Mouse (Mus musculus): Measurements from ENCODE around the gene Il1rap.

Il1rap gene

DNA sequence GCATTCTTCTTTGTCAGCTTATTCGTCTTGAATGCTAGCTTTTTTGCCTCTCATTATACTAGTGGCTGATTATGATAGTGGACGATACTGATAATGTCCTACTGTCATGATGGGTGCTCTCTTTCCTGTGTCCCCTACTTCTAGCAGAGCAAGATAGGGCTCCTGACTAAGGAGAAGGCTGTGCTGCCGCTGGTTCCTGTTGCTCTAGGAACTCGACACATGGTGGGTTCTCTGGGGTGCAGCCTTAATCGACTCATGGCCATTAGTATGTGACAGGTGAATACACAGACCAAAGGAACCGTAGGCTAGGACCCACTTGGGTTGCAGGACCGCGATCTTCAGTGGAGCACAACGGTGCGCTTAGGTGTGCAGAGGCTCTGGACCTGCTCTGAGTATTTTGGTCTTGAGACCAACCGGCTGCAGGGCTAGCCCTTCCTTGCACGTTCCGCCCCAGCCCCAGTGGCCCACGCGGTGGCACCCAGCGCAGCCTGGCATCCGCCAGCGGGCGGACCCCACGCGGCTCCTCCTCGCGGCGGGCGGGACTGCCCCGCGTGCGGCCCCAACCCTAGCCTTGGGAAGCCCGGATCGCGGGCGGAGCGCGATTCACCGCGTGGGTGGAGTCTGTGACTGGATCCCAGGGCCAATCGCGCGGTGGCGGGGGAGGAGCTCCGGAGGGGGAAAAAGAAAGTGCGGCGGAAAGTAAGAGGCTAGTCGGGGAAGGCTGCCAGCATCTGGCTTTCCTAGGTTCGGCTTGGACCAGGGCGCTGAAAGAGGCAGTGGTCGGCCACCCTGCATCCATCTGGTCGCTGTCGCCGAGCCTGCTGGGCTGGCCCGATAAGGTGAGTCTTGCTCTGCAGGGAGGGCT, at the start of gene Il1rap:
TSS of gene Il1rap (plus strand) at position 657 of the 865 bp plus-strand sequence.
- peak; percentile 96 to 97 for DNase-seq

DNA sequence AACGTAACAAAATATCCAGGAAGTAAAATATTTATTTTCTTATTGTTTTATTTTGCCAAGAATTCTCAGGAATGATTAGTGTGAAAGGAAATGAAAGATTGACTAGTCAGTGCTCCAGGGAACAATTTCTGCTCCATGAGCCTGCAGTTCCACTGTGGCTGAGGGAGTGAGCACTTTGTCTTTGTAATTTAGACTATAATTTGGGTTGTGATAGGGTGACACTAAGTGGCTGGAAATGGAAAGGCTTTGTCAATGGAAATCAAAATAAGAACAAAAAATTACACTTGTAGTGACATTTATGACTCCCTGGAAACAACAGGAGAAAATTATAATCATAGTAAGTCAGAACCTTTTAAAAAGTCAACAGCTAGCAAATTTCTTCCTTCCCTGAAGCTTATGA, 49.2 kb upstream of the Il1rap start:
- DNase-seq = no peak

GRCm38 (mm10) chr16:26546170-26546878, 35.2 kb upstream of the Il1rap start:
- DNase-seq = no peak

DNA sequence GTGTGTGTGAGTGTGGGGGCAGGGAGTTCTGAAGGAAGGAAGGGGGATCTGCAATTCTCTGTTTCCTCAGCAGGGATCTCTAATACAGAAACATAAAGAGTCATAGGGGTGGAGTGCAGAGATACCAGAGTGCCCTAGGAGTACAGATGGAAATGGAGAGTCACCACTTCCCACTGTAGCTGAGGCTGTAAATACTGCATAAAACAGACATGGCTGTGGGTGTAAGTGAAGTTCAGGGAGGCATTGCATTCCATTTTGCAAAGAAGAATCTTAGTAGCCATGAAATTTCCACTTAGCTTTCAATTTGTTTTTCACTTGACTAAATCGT, 34.7 kb upstream of the Il1rap start:
- DNase-seq = no peak

- no peak for DNase-seq
Observed at GRCm38 (mm10) chr16:26549221-26549620, 32.3 kb upstream of the Il1rap start.

DNA sequence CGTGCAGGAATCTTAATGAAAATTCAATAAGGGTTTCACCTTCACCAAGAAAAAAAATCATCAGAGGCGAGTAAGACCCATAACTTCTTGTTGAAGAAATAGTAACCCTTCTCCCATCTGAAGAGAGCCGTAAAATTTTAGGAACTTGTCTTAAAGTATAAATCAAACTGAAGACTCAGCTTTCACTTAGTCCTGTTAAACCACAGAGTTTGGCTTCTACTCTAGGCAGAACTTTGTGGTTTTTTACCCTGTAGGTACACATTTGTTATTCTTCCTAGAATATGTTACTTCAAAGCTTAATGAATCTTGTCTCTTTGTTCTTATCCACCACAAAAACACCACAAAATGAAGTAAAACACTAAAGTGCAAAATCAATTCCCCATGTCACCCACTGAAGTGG, 29.3 kb upstream of the Il1rap start:
- DNase-seq = no peak

GRCm38 (mm10) chr16:26558797-26559196, 22.7 kb upstream of the Il1rap start:
- DNase-seq = no peak

DNA sequence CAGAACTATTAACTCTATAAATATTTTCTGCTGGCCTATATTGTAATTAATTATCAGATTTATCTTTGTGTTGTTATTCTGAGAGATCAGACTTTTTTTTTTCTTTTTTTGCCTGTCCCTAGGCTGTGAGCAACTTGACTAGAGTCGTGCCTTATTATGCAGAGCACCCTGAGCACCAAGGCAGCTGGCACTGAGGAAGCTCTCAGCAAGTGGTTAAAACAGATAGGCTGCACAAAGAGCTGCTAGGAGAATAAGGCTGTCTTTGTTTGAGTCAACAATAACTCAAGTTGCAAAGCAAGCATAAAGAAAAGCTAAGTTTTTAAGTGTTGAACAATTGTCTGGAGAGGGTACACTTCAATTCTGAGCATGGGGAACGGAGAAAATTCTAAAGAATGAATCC, 19.8 kb upstream of the Il1rap start:
- no peak for DNase-seq

DNA sequence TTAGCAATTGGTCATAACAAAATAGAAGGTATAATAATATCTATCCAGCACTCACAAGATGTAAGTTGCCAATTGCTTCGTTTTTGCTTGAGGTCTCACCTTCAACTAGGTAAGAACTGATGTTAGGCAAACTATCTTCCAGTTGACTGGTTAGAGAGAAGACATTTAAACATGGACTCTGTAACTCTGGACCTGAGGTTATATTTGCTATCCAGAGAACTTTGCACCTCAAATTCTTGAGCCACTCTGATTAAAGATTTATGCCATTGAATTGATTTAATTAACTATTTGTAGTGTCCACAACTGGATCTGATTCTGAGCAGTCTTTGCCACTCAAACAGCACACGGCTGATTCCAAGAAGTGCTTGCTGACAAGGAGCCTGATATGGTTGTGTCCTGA, 18.7 kb upstream of the Il1rap start:
- DNase-seq = no peak

- no peak for DNase-seq
Observed at GRCm38 (mm10) chr16:26569387-26569978, 12.0 kb upstream of the Il1rap start.

DNA sequence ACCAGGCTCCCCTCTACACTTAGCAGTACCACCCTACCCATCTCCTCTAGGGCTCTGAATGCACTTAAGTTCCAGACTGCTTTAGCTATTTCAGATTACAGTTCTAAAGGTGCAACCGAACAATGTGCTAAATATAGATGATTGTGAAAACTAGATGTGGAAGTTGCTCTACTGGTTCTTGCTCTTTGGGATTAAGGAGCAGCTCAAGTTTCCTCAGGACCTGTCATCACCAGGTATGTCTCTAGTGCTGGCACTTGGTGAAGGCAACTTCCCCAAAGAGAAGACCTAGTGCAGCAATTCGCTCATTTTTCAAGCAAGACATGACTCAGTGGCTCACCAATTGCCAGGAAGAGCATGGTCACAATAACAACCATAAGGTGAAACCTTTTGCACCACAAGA, 9.7 kb upstream of the Il1rap start:
- DNase-seq = no peak

DNA sequence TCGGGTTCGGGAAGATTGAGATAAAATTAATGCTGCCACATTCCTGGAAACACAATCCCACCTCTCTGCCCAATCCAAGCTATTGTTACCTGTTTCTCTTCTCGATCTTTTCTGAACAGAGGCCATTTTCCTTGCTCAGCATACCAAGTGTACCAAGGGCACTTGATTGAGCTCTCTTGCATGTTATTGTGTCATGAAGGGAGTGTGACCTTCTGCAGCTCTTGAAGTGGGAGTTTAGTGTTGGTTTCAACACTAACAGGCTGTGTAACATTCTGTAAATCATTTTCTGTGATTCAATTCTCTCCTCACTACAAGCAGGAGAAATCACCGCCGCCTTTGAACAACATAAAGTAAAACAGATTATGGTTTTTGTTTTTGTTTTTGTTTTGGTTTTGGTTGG, 7.3 kb upstream of the Il1rap start:
- no peak for DNase-seq

GRCm38 (mm10) chr16:26581913-26582376, 441 bp downstream of the Il1rap start:
- peak in 1 of 2 experiments; percentile 46 for DNase-seq

DNA sequence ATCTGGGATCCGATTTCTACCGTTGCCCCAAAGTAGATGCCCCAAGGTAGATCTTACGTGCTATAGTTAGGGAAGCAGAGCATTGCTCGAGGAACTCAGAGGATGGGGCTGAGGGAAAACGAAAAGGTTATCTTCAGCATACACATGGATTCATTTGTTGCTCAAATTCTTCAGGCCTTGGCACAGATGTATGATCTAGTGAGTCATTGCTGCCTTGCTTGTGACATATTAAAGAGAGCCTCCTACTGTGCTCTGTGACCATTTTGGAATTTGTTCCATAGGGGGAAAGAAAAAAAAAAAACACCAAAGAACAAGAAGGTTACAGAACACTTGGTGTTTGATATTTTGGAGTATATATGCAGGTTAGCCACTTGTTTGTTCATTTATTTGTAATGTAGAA, 4.3 kb downstream of the Il1rap start:
- DNase-seq = no peak

- DNase-seq = peak; percentile 6 to 21
Observed at GRCm38 (mm10) chr16:26590897-26591570, 9.5 kb downstream of the Il1rap start.

GRCm38 (mm10) chr16:26596440-26596839, 14.9 kb downstream of the Il1rap start:
- no peak for DNase-seq

DNA sequence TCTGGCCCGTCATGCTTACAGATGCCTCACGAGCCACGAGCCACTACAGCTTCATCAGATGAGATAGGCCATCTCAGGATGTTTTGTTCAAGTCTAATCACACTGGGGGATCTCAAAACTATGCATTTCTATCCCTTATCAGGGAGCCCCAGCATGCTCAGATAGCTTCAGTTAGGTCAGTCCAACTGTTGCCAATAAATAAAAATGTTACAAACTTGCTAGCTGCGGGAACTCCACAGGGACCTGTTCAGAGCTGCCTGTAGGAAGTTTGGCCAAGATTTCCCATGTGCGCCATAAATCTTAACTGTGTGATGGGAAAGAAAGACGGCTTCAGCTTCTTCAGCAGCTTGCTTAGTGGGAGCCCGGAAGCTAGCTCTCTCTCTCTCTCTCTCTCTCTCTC, 15.8 kb downstream of the Il1rap start:
- DNase-seq = peak in 1 of 2 experiments; percentile 39

DNA sequence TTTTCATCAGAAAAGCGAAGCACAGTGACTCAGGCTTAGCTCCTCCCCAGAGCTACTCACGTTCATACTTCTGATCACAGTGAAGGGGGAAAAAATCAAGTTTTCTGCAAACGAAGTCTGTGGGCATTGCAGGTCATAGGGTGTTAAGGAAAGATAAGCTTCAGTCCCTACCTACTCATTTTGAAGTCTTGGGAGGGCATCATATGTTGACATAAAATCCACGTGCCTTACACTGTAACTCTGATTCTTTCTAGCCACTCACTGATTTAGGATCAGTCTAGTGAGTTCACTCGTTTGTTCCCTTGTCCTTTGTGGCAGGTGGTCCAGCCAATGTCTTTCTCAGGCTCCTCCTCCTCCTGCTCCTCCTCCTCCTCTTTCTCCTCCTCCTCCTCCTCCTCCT, 17.1 kb downstream of the Il1rap start:
- no peak for DNase-seq

GRCm38 (mm10) chr16:26601482-26601881, 20.0 kb downstream of the Il1rap start:
- DNase-seq = no peak

- DNase-seq = no peak
Observed at GRCm38 (mm10) chr16:26604621-26605020, 23.1 kb downstream of the Il1rap start.

DNA sequence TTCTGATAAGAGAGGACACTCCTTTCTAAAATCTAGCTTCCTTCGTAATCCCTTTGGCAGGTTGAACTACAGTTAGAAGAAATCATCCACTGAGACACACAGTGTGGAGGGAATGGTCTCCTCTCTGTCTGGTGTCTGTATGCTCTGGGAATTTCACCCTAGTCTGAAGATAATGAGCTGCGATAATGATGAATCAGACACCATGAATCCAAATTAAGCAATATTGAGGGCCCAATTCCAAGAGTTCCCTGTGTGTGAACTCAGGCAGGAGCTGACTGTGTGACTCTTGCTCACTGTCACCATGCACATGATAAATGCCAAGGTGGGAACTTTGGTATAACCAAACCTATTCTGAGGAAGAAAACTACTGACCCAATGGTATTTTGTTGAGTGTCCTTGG, 26.5 kb downstream of the Il1rap start:
- no peak for DNase-seq

GRCm38 (mm10) chr16:26610508-26610907, 29.0 kb downstream of the Il1rap start:
- DNase-seq = no peak
